Mouse (Mus musculus) hindbrain, postnatal 0 days (tissue): ENCODE data around the gene Dis3l2. TPM values are rescaled to one million over a fixed set of nuclear protein-coding genes. Genes with fewer than 3 reads are reported as not detected.

ENCODE experiments used
- ATAC-seq: fragments of 200-750 bp; cut with Nextera tagmentation; 2 replicates; pipeline ENCODE4 v1.8.0; 2017; ENCODE audit warnings: mild to moderate bottlenecking, moderate TSS enrichment, moderate library complexity
- DNase-seq: peaks from one replicate; pipeline ENCODE4 v3.0.0-alpha.2; 2015; ENCODE audit warnings: low spot score
- H3K27ac ChIP-seq: fragments of 300-500 bp; sonication (generic); 2 replicates; pipeline ENCODE4 v1.5.1; 2014; ENCODE audit warnings: mild to moderate bottlenecking
- H3K27me3 ChIP-seq: fragments of 300-500 bp; sonication (generic); 2 replicates; pipeline ENCODE4 v1.6.1; 2014; ENCODE audit warnings: low read length, mixed read lengths; ENCODE audit not compliant: insufficient read depth
- H3K36me3 ChIP-seq: fragments of 300-500 bp; sonication (generic); 2 replicates; pipeline ENCODE4 v1.6.1; 2014; ENCODE audit warnings: low read length, mixed read lengths; ENCODE audit not compliant: insufficient read depth
- H3K4me1 ChIP-seq: fragments of 300-500 bp; sonication (generic); 2 replicates; pipeline ENCODE4 v1.6.1; 2014; ENCODE audit warnings: antibody characterized with exemption, low read length, mixed read lengths; ENCODE audit not compliant: insufficient read depth
- H3K4me2 ChIP-seq: fragments of 300-500 bp; sonication (generic); 2 replicates; pipeline ENCODE4 v1.6.1; 2014; ENCODE audit warnings: low read depth, mild to moderate bottlenecking, low read length, moderate library complexity, mixed read lengths
- H3K4me3 ChIP-seq: fragments of 300-500 bp; sonication (generic); 2 replicates; pipeline ENCODE4 v1.5.1; 2014; ENCODE audit warnings: low read length
- H3K9ac ChIP-seq: fragments of 300-500 bp; sonication (generic); replicated peaks from 2 replicates; pipeline ENCODE4 v1.6.1; 2014; ENCODE audit warnings: mild to moderate bottlenecking, low read length, moderate library complexity, mixed read lengths
- H3K9me3 ChIP-seq: fragments of 300-500 bp; sonication (generic); 2 replicates; pipeline ENCODE4 v1.6.1; 2016; ENCODE audit warnings: low read length, mixed read lengths
- CTCF ChIP-seq: IDR thresholded peaks from 2 replicates; pipeline ENCODE4 v1.5.1; 2016; ENCODE audit warnings: antibody characterized with exemption, control low read depth, low read depth
- WGBS: fragments of 180-500 bp; shearing (Covaris S2); extraction: QIAGEN DNeasy Blood & Tissue Kit; methylation state at CpG from one replicate; pipeline ENCODE4 v1.1.7; 2014; 5-methylcytosine and 5-hydroxymethylcytosine counted together
- polyA plus RNA-seq: library from polyadenylated mRNA; unstranded; fragments of >200 nt; fragmentation: Nextera tagmentation; extraction: Ambion mirVana; gene quantifications from 2 replicates; pipeline ENCODE4 v1.2.1, GENCODE M21; 2015
- total RNA-seq: library from RNA; depleted of rRNA; stranded (reverse); fragments of >200 nt; gene quantifications from 2 replicates; pipeline ENCODE4 v1.2.3, GENCODE M21; 2014

Dis3l2 gene
- total and polyA plus RNA-seq, 2 experiments from 2014 or later, result 33.2 to 40.0 TPM

- ATAC-seq, result no peak
Observed at GRCm38 (mm10) chr1:86834351-86834987, 130.9 kb downstream of the Dis3l2 start.

GRCm38 (mm10) chr1:86834988-86835387 lies 131.4 kb downstream of the Dis3l2 start:
- Histone ChIP-seq H3K9me3 (no peaks in the 10 kb centered on the region), H3K4me2 (no peak overlapping the region), H3K4me3 (no peak overlapping the region), H3K9ac (no peak overlapping the region), H3K4me1 (no peaks in the 10 kb centered on the region), H3K27ac (no peak overlapping the region), H3K27me3 (no peaks in the 10 kb centered on the region), H3K36me3 (no peaks in the 10 kb centered on the region)
- TF ChIP-seq CTCF, result no peak
- 79% methylated on average over 2 of the region's 2 CpGs for WGBS
- DNase-seq (no peak), ATAC-seq (no peak)

More at GRCm38 (mm10) chr1:86834351-86834987, 130.9 kb downstream of the Dis3l2 start:
- H3K27me3 ChIP-seq, result no peaks in the 10 kb centered on the region
- H3K36me3 ChIP-seq, result no peaks in the 10 kb centered on the region
- no peaks in the 10 kb centered on the region for H3K9me3 ChIP-seq
- no peak overlapping the region for H3K9ac ChIP-seq
- no peak overlapping the region for H3K4me3 ChIP-seq
- no peak for TF ChIP-seq CTCF
- H3K4me2 ChIP-seq, result no peak overlapping the region
- no peak for DNase-seq
- WGBS, result 78% methylated on average over 2 of the region's 2 CpGs
- no peaks in the 10 kb centered on the region for H3K4me1 ChIP-seq
- H3K27ac ChIP-seq, result no peak overlapping the region

GRCm38 (mm10) chr1:86850754-86851153 lies 147.1 kb downstream of the Dis3l2 start:
- H3K9ac ChIP-seq, result no peak overlapping the region
- DNase-seq, result no peak
- WGBS, result 95% methylated on average over 2 of the region's 2 CpGs
- no peaks in the 10 kb centered on the region for H3K4me1 ChIP-seq
- ATAC-seq, result no peak
- no peaks in the 10 kb centered on the region for H3K27me3 ChIP-seq
- H3K27ac ChIP-seq, result no peak overlapping the region
- H3K4me2 ChIP-seq, result no peak overlapping the region
- H3K36me3 ChIP-seq, result peaks cover 5% of the 10 kb centered on the region; the same call in 1 of the 2 replicates
- no peak for TF ChIP-seq CTCF
- H3K9me3 ChIP-seq, result no peaks in the 10 kb centered on the region
- H3K4me3 ChIP-seq, result no peak overlapping the region

GRCm38 (mm10) chr1:86858876-86859275 lies 155.3 kb downstream of the Dis3l2 start:
- ATAC-seq, result no peak
- WGBS, result 67% methylated on average over 1 of the region's 1 CpGs
- Histone ChIP-seq H3K27me3 (no peaks in the 10 kb centered on the region), H3K27ac (no peak overlapping the region), H3K36me3 (peaks cover 9% of the 10 kb centered on the region), H3K4me1 (no peaks in the 10 kb centered on the region), H3K4me2 (no peak overlapping the region), H3K4me3 (no peak overlapping the region), H3K9me3 (no peaks in the 10 kb centered on the region), H3K9ac (no peak overlapping the region)
- DNase-seq, result no peak
- TF ChIP-seq CTCF, result no peak

GRCm38 (mm10) chr1:86859371-86859770 lies 155.8 kb downstream of the Dis3l2 start:
- Histone ChIP-seq H3K4me3 (no peak overlapping the region), H3K36me3 (peaks cover 8% of the 10 kb centered on the region), H3K9ac (no peak overlapping the region), H3K4me1 (no peaks in the 10 kb centered on the region), H3K27ac (no peak overlapping the region), H3K4me2 (no peak overlapping the region), H3K27me3 (no peaks in the 10 kb centered on the region), H3K9me3 (no peaks in the 10 kb centered on the region)
- ATAC-seq, result no peak
- 29% methylated on average over 1 of the region's 1 CpGs for WGBS
- TF ChIP-seq CTCF, result no peak
- no peak for DNase-seq

GRCm38 (mm10) chr1:86873745-86874144 lies 170.1 kb downstream of the Dis3l2 start:
- ATAC-seq (no peak), DNase-seq (peak; percentile 10)
- no peak overlapping the region for H3K27ac ChIP-seq
- H3K4me3 ChIP-seq, result no peak overlapping the region
- no peaks in the 10 kb centered on the region for H3K4me1 ChIP-seq
- H3K27me3 ChIP-seq, result no peaks in the 10 kb centered on the region
- no peak overlapping the region for H3K9ac ChIP-seq
- no peak for TF ChIP-seq CTCF
- peaks cover 5% of the 10 kb centered on the region; the same call in 1 of the 2 replicates for H3K36me3 ChIP-seq
- no peak overlapping the region for H3K4me2 ChIP-seq
- 33% methylated on average over 2 of the region's 2 CpGs for WGBS
- H3K9me3 ChIP-seq, result no peaks in the 10 kb centered on the region

- Histone ChIP-seq H3K27ac (no peak overlapping the region), H3K4me3 (no peak overlapping the region), H3K27me3 (no peaks in the 10 kb centered on the region), H3K36me3 (peaks cover 5% of the 10 kb centered on the region; the same call in 1 of the 2 replicates), H3K9ac (no peak overlapping the region), H3K4me2 (no peak overlapping the region), H3K4me1 (no peaks in the 10 kb centered on the region), H3K9me3 (no peaks in the 10 kb centered on the region)
- DNase-seq, result no peak
- ATAC-seq, result no peak
- no peak for TF ChIP-seq CTCF
Observed at GRCm38 (mm10) chr1:86878743-86879142, 175.1 kb downstream of the Dis3l2 start.
